Mouse (Mus musculus) liver, embryonic 14.5 days (tissue): ENCODE measurements around the gene Rtn4r. TPM values are rescaled to one million over a fixed set of nuclear protein-coding genes. Genes with fewer than 3 reads are reported as not detected.

ENCODE experiments used
- ATAC-seq: fragments of 200-750 bp; cut with Nextera tagmentation; 2 replicates; pipeline ENCODE4 v1.8.0; 2017; ENCODE audit warnings: moderate number of reproducible peaks, mild to moderate bottlenecking, moderate library complexity; ENCODE audit not compliant: insufficient read depth
- DNase-seq, 3 experiments: peaks; one replicate each; pipeline ENCODE4 v3.0.0-alpha.2; 2012 to 2013; ENCODE audit warnings: low read depth in 3 of 3, low spot score in 3 of 3
- H3K27ac ChIP-seq: fragments of 300-500 bp; sonication (generic); 2 replicates; pipeline ENCODE4 v1.5.1; 2014; ENCODE audit warnings: moderate library complexity, mild to moderate bottlenecking, control low read depth, inconsistent platforms
- H3K27me3 ChIP-seq: fragments of 300-500 bp; sonication (generic); 2 replicates; pipeline ENCODE4 v1.6.1; 2014; ENCODE audit warnings: mild to moderate bottlenecking, low read length, moderate library complexity; ENCODE audit not compliant: control insufficient read depth, insufficient read depth
- H3K36me3 ChIP-seq: fragments of 300-500 bp; sonication (generic); replicated peaks from 2 replicates; pipeline ENCODE4 v1.6.1; 2014; ENCODE audit warnings: low read depth; ENCODE audit not compliant: control insufficient read depth, insufficient read depth
- H3K4me1 ChIP-seq, 2 experiments: fragments of 200-500 bp in 1 of 2; fragments of 300-500 bp in 1 of 2; sonication (generic) in 1 of 2; replicated peaks; 2 replicates each; pipeline ENCODE4 v1.6.1; 2012 to 2014; ENCODE audit warnings: antibody characterized with exemption in 1 of 2, inconsistent platforms in 1 of 2, low read length in 1 of 2; ENCODE audit not compliant: control insufficient read depth in 2 of 2, insufficient read depth in 2 of 2
- H3K4me2 ChIP-seq: fragments of 300-500 bp; sonication (generic); 2 replicates; pipeline ENCODE4 v1.6.1; 2014; ENCODE audit warnings: low read depth, mild to moderate bottlenecking, control low read depth, moderate library complexity
- H3K4me3 ChIP-seq, 2 experiments: fragments of 200-500 bp in 1 of 2; fragments of 300-500 bp in 1 of 2; sonication (generic) in 1 of 2; 2 replicates each; pipeline ENCODE4 v1.5.1; 2012 to 2014; ENCODE audit warnings: low read depth in 2 of 2, low read length in 2 of 2, mild to moderate bottlenecking in 2 of 2, control low read depth in 1 of 2, inconsistent platforms in 1 of 2, moderate library complexity in 1 of 2; ENCODE audit not compliant: insufficient read depth in 1 of 2
- H3K9ac ChIP-seq: fragments of 300-500 bp; sonication (generic); replicated peaks from 2 replicates; pipeline ENCODE4 v1.6.1; 2014; ENCODE audit warnings: mild to moderate bottlenecking, control low read depth, moderate library complexity
- H3K9me3 ChIP-seq: fragments of 300-500 bp; sonication (generic); 2 replicates; pipeline ENCODE4 v1.6.1; 2016; ENCODE audit warnings: low read length, mixed read lengths; ENCODE audit not compliant: control insufficient read depth
- CTCF ChIP-seq: IDR thresholded peaks from 2 replicates; pipeline ENCODE4 v1.5.1; 2016; ENCODE audit warnings: antibody characterized with exemption, low read depth, control low read depth
- EP300 ChIP-seq: IDR thresholded peaks from 2 replicates; pipeline ENCODE4 v1.6.1; 2016; ENCODE audit warnings: antibody characterized with exemption, low read depth
- WGBS: fragments of 180-500 bp; shearing (Covaris S2); extraction: QIAGEN DNeasy Blood & Tissue Kit; methylation state at CpG from one replicate; pipeline ENCODE4 v1.1.7; 2014; ENCODE audit not compliant: insufficient replicate concordance; 5-methylcytosine and 5-hydroxymethylcytosine counted together
- polyA plus RNA-seq, 2 experiments: library from polyadenylated mRNA; depleted of rRNA in 1 of 2; stranded (reverse) in 1 of 2; unstranded in 1 of 2; fragments of >200 nt; fragmentation: Nextera tagmentation in 1 of 2; extraction: Ambion mirVana in 1 of 2; gene quantifications; 2 replicates each; pipeline versions ENCODE4 v1.2.1 to v1.2.3; 2012 to 2014

Rtn4r gene
- polyA plus RNA-seq, 2 experiments = 0.46 to 0.52 TPM

GRCm38 (mm10) chr16:18160514-18160913 is 33.1 kb downstream of the Rtn4r start:
- Histone ChIP-seq H3K9me3 (no peaks in the 10 kb centered on the region), H3K27me3 (no peaks in the 10 kb centered on the region), H3K4me2 (no peak overlapping the region), H3K9ac (no peak overlapping the region), H3K4me3 (no peak overlapping the region), H3K27ac (no peak overlapping the region), H3K36me3 (no peaks in the 10 kb centered on the region), H3K4me1 (peaks cover 0 to 14% of the 10 kb centered on the region in 2 experiments; a peak in 3 of 4 replicates)
- ATAC-seq = no peak
- 60% methylated on average over 7 of the region's 7 CpGs for WGBS
- no peak for TF ChIP-seq CTCF
- no peak for TF ChIP-seq EP300
- DNase-seq = no peak

- no peaks in the 10 kb centered on the region for H3K27me3 ChIP-seq
- H3K36me3 ChIP-seq = no peaks in the 10 kb centered on the region
- TF ChIP-seq CTCF (no peak), EP300 (no peak)
- no peak overlapping the region for H3K4me2 ChIP-seq
- H3K4me3 ChIP-seq = no peak overlapping the region
- 6% methylated on average over 1 of the region's 1 CpGs for WGBS
- DNase-seq (no peak), ATAC-seq (no peak)
- H3K4me1 ChIP-seq = peaks cover 0 to 14% of the 10 kb centered on the region in 2 experiments; a peak in 3 of 4 replicates
- no peak overlapping the region for H3K9ac ChIP-seq
- H3K27ac ChIP-seq = no peak overlapping the region
- no peaks in the 10 kb centered on the region for H3K9me3 ChIP-seq
These were observed 33.7 kb downstream of the Rtn4r start for GRCm38 (mm10) chr16:18161190-18161589.

- Histone ChIP-seq H3K4me1 (peaks cover 0 to 3% of the 10 kb centered on the region in 2 experiments; a peak in 2 of 4 replicates), H3K36me3 (no peaks in the 10 kb centered on the region), H3K9me3 (no peaks in the 10 kb centered on the region), H3K4me3 (no peak overlapping the region), H3K27me3 (no peaks in the 10 kb centered on the region), H3K27ac (no peak overlapping the region), H3K9ac (no peak overlapping the region), H3K4me2 (no peak overlapping the region)
- TF ChIP-seq CTCF = no peak
- TF ChIP-seq EP300 = no peak
- no peak for ATAC-seq
- no peak for DNase-seq
- WGBS = 31% methylated on average over 2 of the region's 2 CpGs
These were observed 37.3 kb downstream of the Rtn4r start for GRCm38 (mm10) chr16:18164642-18165238.

GRCm38 (mm10) chr16:18166613-18167190 is 39.3 kb downstream of the Rtn4r start:
- TF ChIP-seq CTCF = no peak
- no peak for TF ChIP-seq EP300
- H3K4me3 ChIP-seq = no peak overlapping the region
- DNase-seq = no peak

GRCm38 (mm10) chr16:18169156-18169555 is 41.7 kb downstream of the Rtn4r start:
- H3K36me3 ChIP-seq = no peaks in the 10 kb centered on the region
- H3K9ac ChIP-seq = no peak overlapping the region
- H3K9me3 ChIP-seq = no peaks in the 10 kb centered on the region
- H3K4me2 ChIP-seq = no peak overlapping the region
- TF ChIP-seq EP300 (no peak), CTCF (no peak)
- no peak overlapping the region for H3K4me3 ChIP-seq
- H3K27ac ChIP-seq = no peak overlapping the region
- 33% methylated on average over 5 of the region's 5 CpGs for WGBS
- DNase-seq = no peak
- no peak for ATAC-seq
- H3K4me1 ChIP-seq = no peaks in the 10 kb centered on the region
- no peaks in the 10 kb centered on the region for H3K27me3 ChIP-seq

More at GRCm38 (mm10) chr16:18166613-18167190, 39.3 kb downstream of the Rtn4r start:
- H3K27ac ChIP-seq = no peak overlapping the region
- ATAC-seq = no peak
- no peaks in the 10 kb centered on the region for H3K36me3 ChIP-seq
- 49% methylated on average over 6 of the region's 6 CpGs for WGBS
- no peak overlapping the region for H3K9ac ChIP-seq
- no peaks in the 10 kb centered on the region for H3K27me3 ChIP-seq
- no peaks in the 10 kb centered on the region for H3K9me3 ChIP-seq
- no peak overlapping the region for H3K4me2 ChIP-seq
- H3K4me1 ChIP-seq = no peaks in the 10 kb centered on the region
